Comparison of ENCODE assay signal across 13 mouse cellular contexts in genomic region chr10:11323202-11323898, GRCm38 (mm10). TPM values are rescaled to one million over a fixed set of nuclear protein-coding genes. Genes with fewer than 3 reads are reported as not detected.
DNase-seq lines count a peak whose midpoint lies in the region; ATAC-seq and TF ChIP-seq lines count a peak whose summit lies in the region.
"Had no signal": no experiment of that assay in that cellular context is flagged by ENCODE, and none has a peak within 500 bp of the region (broad histone marks: within the 10 kb centered on the region; RNA-seq: fewer than 3 reads in every experiment).

No protein-coding gene starts in this region.

- no peaks in the 10 kb centered on the region for H3K9me3 ChIP-seq in CH12.LX (replicated peaks; ENCODE audit: low read length)
- no peaks in the 10 kb centered on the region for H3K9me3 ChIP-seq in liver, embryonic 15.5 days (replicated peaks)
- no peaks in the 10 kb centered on the region for H3K9me3 ChIP-seq in hindbrain, embryonic 11.5 days (ENCODE audit: control insufficient read depth, low read length)
- H3K9me3 ChIP-seq in forebrain, embryonic 10.5 days, result no peaks in the 10 kb centered on the region
- H3K9me3 ChIP-seq: heart, embryonic 15.5 days had no signal

- no peaks in the 10 kb centered on the region for H3K79me2 ChIP-seq in CH12.LX (replicated peaks; ENCODE audit: control insufficient read depth, extremely low read depth, insufficient read depth, poor library complexity, severe bottlenecking)

- no peak overlapping the region for H3K4me2 ChIP-seq in CH12.LX (ENCODE audit: insufficient read depth, low read depth, poor library complexity, severe bottlenecking)
- H3K4me2 ChIP-seq in liver, embryonic 15.5 days, result peak overlapping the region; percentile 41
- no peak overlapping the region for H3K4me2 ChIP-seq in hindbrain, embryonic 11.5 days (replicated peaks; ENCODE audit: low read depth, low read length)
- H3K4me2 ChIP-seq: heart, embryonic 15.5 days had no signal

- ATAC-seq in erythroid progenitor cell, adult 5-6 weeks (replicated peaks; ENCODE audit: low FRiP score, poor library complexity, severe bottlenecking), result peak; percentile 95
- ATAC-seq in liver, embryonic 15.5 days (ENCODE audit: insufficient read depth), result peak; percentile 95
- ATAC-seq in hindbrain, embryonic 11.5 days (ENCODE audit: low FRiP score), result no peak

- in situ Hi-C loops in CH12.LX (cut with MboI; ENCODE audit: low pct_ligation_motif_present, low pct_unique_long_range_greater_than_20kb, low sequenced_read_pairs), result no loop called here

- peak; percentile 18; the same call in 1 of the 2 replicates for TF ChIP-seq EP300 in CH12.LX (IDR thresholded peaks at IDR 0.05; ENCODE audit: low read length)

- no peak overlapping the region for H3K27ac ChIP-seq in CH12.LX (ENCODE audit: insufficient read depth, low read depth)
- peak overlapping the region; percentile 93 for H3K27ac ChIP-seq in liver, embryonic 15.5 days (replicated peaks)
- no peak overlapping the region for H3K27ac ChIP-seq in hindbrain, embryonic 11.5 days (ENCODE audit: low read depth, low read length)
- H3K27ac ChIP-seq in forebrain, embryonic 10.5 days, result no peak overlapping the region
- H3K27ac ChIP-seq: heart, embryonic 15.5 days had no signal

- peak; percentile 18 for DNase-seq in 416B (ENCODE audit: low read depth)
- peak; percentile 44 for DNase-seq in CH12.LX (ENCODE audit: extremely low read depth)
- no peak for DNase-seq in hindbrain, embryonic 11.5 days (ENCODE audit: low spot score)
- no peak for DNase-seq in cerebellum, postnatal 10 days
- DNase-seq in heart, adult 18-20 months, result no peak
- no peak for DNase-seq in forebrain, embryonic 10.5 days (ENCODE audit: extremely low spot score, low spot score)
- DNase-seq: adrenal gland, postnatal 10 days; cerebellum, adult 9-11 months; lung, postnatal 4 days had no signal

- dilution Hi-C loops in CH12.LX (cut with MboI; ENCODE audit: extremely low pct_ligation_motif_present, extremely low pct_unique_long_range_greater_than_20kb, low sequenced_read_pairs), result no loop called here

- TF ChIP-seq CTCF in CH12.LX (conservative IDR thresholded peaks at IDR 0.05 in 1 of 2, IDR thresholded peaks at IDR 0.05 in 1 of 2; ENCODE audit: low read depth in 2 of 2, low read length in 2 of 2), result no peak

- no peaks in the 10 kb centered on the region for H3K36me3 ChIP-seq in CH12.LX (replicated peaks in 1 of 2; ENCODE audit: control insufficient read depth in 1 of 2, insufficient read depth in 1 of 2, low read length in 1 of 2)
- H3K36me3 ChIP-seq in liver, embryonic 15.5 days (replicated peaks), result no peaks in the 10 kb centered on the region
- H3K36me3 ChIP-seq in hindbrain, embryonic 11.5 days (ENCODE audit: control insufficient read depth, insufficient read depth, low read length), result no peaks in the 10 kb centered on the region
- no peaks in the 10 kb centered on the region for H3K36me3 ChIP-seq in forebrain, embryonic 10.5 days (replicated peaks)
- H3K36me3 ChIP-seq: heart, embryonic 15.5 days had no signal

- TF ChIP-seq RAD21 in CH12.LX (IDR thresholded peaks at IDR 0.05; ENCODE audit: low read depth, low read length), result no peak

- peak; percentile 50 for TF ChIP-seq POLR2A in CH12.LX (IDR thresholded peaks at IDR 0.05; ENCODE audit: low read depth, low read length)

- WGBS in liver, embryonic 15.5 days (ENCODE audit: insufficient replicate concordance), result 42% methylated on average over 4 of the region's 4 CpGs
- WGBS in hindbrain, embryonic 11.5 days, result 73% methylated on average over 4 of the region's 4 CpGs
- WGBS in forebrain, embryonic 10.5 days, result 85% methylated on average over 4 of the region's 4 CpGs

- H3K4me1 ChIP-seq in CH12.LX (ENCODE audit: control insufficient read depth in 1 of 2, insufficient read depth in 2 of 2), result peaks cover 7 to 15% of the 10 kb centered on the region in 2 experiments; a peak in 3 of 4 replicates
- H3K4me1 ChIP-seq in liver, embryonic 15.5 days (replicated peaks), result peaks cover 39% of the 10 kb centered on the region
- H3K4me1 ChIP-seq in hindbrain, embryonic 11.5 days (replicated peaks; ENCODE audit: control insufficient read depth, insufficient read depth, low read length), result no peaks in the 10 kb centered on the region
- no peaks in the 10 kb centered on the region for H3K4me1 ChIP-seq in forebrain, embryonic 10.5 days
- H3K4me1 ChIP-seq: heart, embryonic 15.5 days had no signal

- no peak overlapping the region for H3K4me3 ChIP-seq in CH12.LX (replicated peaks in 1 of 3; ENCODE audit: low read depth in 2 of 3, low read length in 2 of 3, poor library complexity in 1 of 3)
- H3K4me3 ChIP-seq in liver, embryonic 15.5 days (replicated peaks), result no peak overlapping the region
- H3K4me3 ChIP-seq in hindbrain, embryonic 11.5 days (ENCODE audit: low read depth, low read length), result no peak overlapping the region
- no peak overlapping the region for H3K4me3 ChIP-seq in forebrain, embryonic 10.5 days
- H3K4me3 ChIP-seq: heart, embryonic 15.5 days; myocyte had no signal

- H3K9ac ChIP-seq in CH12.LX (ENCODE audit: insufficient read depth, low read depth), result no peak overlapping the region
- H3K9ac ChIP-seq in liver, embryonic 15.5 days, result 0 out of 2 replicates have a peak overlapping the region, but pooled peaks have one; percentile 10
- no peak overlapping the region for H3K9ac ChIP-seq in hindbrain, embryonic 11.5 days (ENCODE audit: low read depth, low read length)
- H3K9ac ChIP-seq: heart, embryonic 15.5 days had no signal

- H3K27me3 ChIP-seq in CH12.LX (replicated peaks), result no peaks in the 10 kb centered on the region
- H3K27me3 ChIP-seq in liver, embryonic 15.5 days, result no peaks in the 10 kb centered on the region
- no peaks in the 10 kb centered on the region for H3K27me3 ChIP-seq in hindbrain, embryonic 11.5 days (ENCODE audit: control insufficient read depth, insufficient read depth, low read length)
- H3K27me3 ChIP-seq in forebrain, embryonic 10.5 days (ENCODE audit: poor library complexity, severe bottlenecking), result no peaks in the 10 kb centered on the region
- H3K27me3 ChIP-seq: heart, embryonic 15.5 days had no signal

TF ChIP-seq in CH12.LX, 34 proteins besides CTCF, POLR2A, EP300 and RAD21:
- TF ChIP-seq ELF1 (IDR thresholded peaks at IDR 0.05; ENCODE audit: low read depth, low read length), result 0 out of 2 replicates have a peak, but pooled peaks have one; percentile 23
- TF ChIP-seq TBP (conservative IDR thresholded peaks at IDR 0.05; ENCODE audit: low read depth, low read length), result peak; percentile 86
- peak; percentile 59 for TF ChIP-seq MAFK (IDR thresholded peaks at IDR 0.05; ENCODE audit: insufficient replicate concordance, low read length)
- TF ChIP-seq USF2 (conservative IDR thresholded peaks at IDR 0.05; ENCODE audit: low read depth, low read length), result no peak
- peak; percentile 90 for TF ChIP-seq ZMIZ1 (IDR thresholded peaks at IDR 0.05; ENCODE audit: low read depth, low read length)
- no peak for TF ChIP-seq BHLHE40 (IDR thresholded peaks at IDR 0.05; ENCODE audit: low read depth, low read length)

RNA-seq across cellular contexts. Expression of gene Epm2a, which starts 19.9 kb away (rescaled TPM):
- total RNA-seq in CH12.LX (2012; rRNA removed) (not detected in 2 replicates), CH12.LX (2014; rRNA removed) (not detected in 2 replicates)
- not detected in 2 replicates for polyA plus RNA-seq in CH12.LX (2012; ENCODE audit: insufficient read length, low read depth)
- 0.42 and 1.1 TPM in 2 replicates for total RNA-seq in erythroid progenitor cell, adult 5-6 weeks (2015; ENCODE audit: low replicate concordance)
- total RNA-seq in erythroid progenitor cell, adult 5-6 weeks (2017; ENCODE audit: low replicate concordance), result 1.0 TPM in 1 of 2 replicates, not detected in the other
- 0.02 TPM in 1 of 2 replicates, not detected in the other for polyA plus RNA-seq in liver, embryonic 15.5 days (2015; fragmentation: Nextera tagmentation; extraction: Ambion mirVana)
- polyA plus RNA-seq in hindbrain, embryonic 11.5 days (2014; fragmentation: Nextera tagmentation; extraction: Ambion mirVana), result 0.81 and 0.91 TPM in 2 replicates
- total RNA-seq in heart, adult 18-20 months (2021), result 10 to 100 TPM; 37.5 to 40.5 TPM
- polyA plus RNA-seq in forebrain, embryonic 10.5 days (2016; fragmentation: Nextera tagmentation; extraction: Ambion mirVana), result 0.46 and 0.52 TPM in 2 replicates

RNA-seq across cellular contexts. Expression of gene Fbxo30, which starts 42.2 kb away (rescaled TPM):
- total RNA-seq in CH12.LX (2012; rRNA removed), result 1.8 and 2.1 TPM in 2 replicates
- total RNA-seq in CH12.LX (2014; rRNA removed), result 3.1 and 3.2 TPM in 2 replicates
- 2.6 and 3.0 TPM in 2 replicates for polyA plus RNA-seq in CH12.LX (2012; ENCODE audit: insufficient read length, low read depth)
- 46.5 and 62.9 TPM in 2 replicates for total RNA-seq in erythroid progenitor cell, adult 5-6 weeks (2015; ENCODE audit: low replicate concordance)
- 56.7 and 89.3 TPM in 2 replicates for total RNA-seq in erythroid progenitor cell, adult 5-6 weeks (2017; ENCODE audit: low replicate concordance)
- polyA plus RNA-seq in liver, embryonic 15.5 days (2015; fragmentation: Nextera tagmentation; extraction: Ambion mirVana), result 59.4 and 63.5 TPM in 2 replicates
- polyA plus RNA-seq in hindbrain, embryonic 11.5 days (2014; fragmentation: Nextera tagmentation; extraction: Ambion mirVana), result 38.0 and 39.2 TPM in 2 replicates
- total RNA-seq in heart, adult 18-20 months (2021), result 10 to 100 TPM; 33.1 to 35.1 TPM
- polyA plus RNA-seq in forebrain, embryonic 10.5 days (2016; fragmentation: Nextera tagmentation; extraction: Ambion mirVana), result 49.5 and 53.1 TPM in 2 replicates

Comparison
In these comparisons a context has a peak if more than half of its experiments do, and no peak if none do; other contexts are left out.
1. DNase-seq: peak in 416B (single experiment) and CH12.LX (single experiment); none in hindbrain, embryonic 11.5 days (single experiment), cerebellum, postnatal 10 days (0 of 2), heart, adult 18-20 months (0 of 2) and forebrain, embryonic 10.5 days (single experiment).